Comparison of ENCODE assay signal across 17 mouse cellular contexts in genomic region chr7:67982809-67983208, GRCm38 (mm10).
"Had no signal": no experiment of that assay in that cellular context is flagged by ENCODE, and none has a peak within 500 bp of the region (broad histone marks: within the 10 kb centered on the region; RNA-seq: fewer than 3 reads in every experiment).

No protein-coding gene starts in this region.

- H3K9me3 ChIP-seq: midbrain, embryonic 10.5 days; midbrain, embryonic 13.5 days; neural tube, embryonic 13.5 days; neural tube, embryonic 15.5 days; stomach, embryonic 15.5 days had no signal

- DNase-seq: lung, adult 18-20 months; lung, embryonic 14.5 days; lung, postnatal 10 days; lung, postnatal 4 days; right cerebral cortex, postnatal 14 days; thymus, adult 2 months; thymus, postnatal 25 days; thymus, postnatal 4 days had no signal

- H3K27ac ChIP-seq: liver, embryonic 14.5 days; midbrain, embryonic 10.5 days; midbrain, embryonic 13.5 days; neural tube, embryonic 13.5 days; neural tube, embryonic 15.5 days; stomach, embryonic 15.5 days; stomach, postnatal 0 days had no signal

- H3K27me3 ChIP-seq: midbrain, embryonic 13.5 days; neural tube, embryonic 13.5 days; neural tube, embryonic 15.5 days; stomach, embryonic 15.5 days had no signal

- H3K9ac ChIP-seq: liver, embryonic 14.5 days; lung, embryonic 14.5 days; midbrain, embryonic 13.5 days; neural tube, embryonic 13.5 days; neural tube, embryonic 15.5 days; stomach, embryonic 15.5 days had no signal

- H3K4me3 ChIP-seq: midbrain, embryonic 10.5 days; midbrain, embryonic 13.5 days; myocyte; neural tube, embryonic 13.5 days; neural tube, embryonic 15.5 days; stomach, embryonic 15.5 days had no signal

- H3K36me3 ChIP-seq: midbrain, embryonic 13.5 days; neural tube, embryonic 13.5 days; neural tube, embryonic 15.5 days; stomach, embryonic 15.5 days had no signal

- ATAC-seq: midbrain, embryonic 13.5 days; midbrain, embryonic 16.5 days had no signal

- H3K4me2 ChIP-seq: lung, embryonic 14.5 days; midbrain, embryonic 13.5 days; neural tube, embryonic 13.5 days; neural tube, embryonic 15.5 days; stomach, embryonic 15.5 days had no signal
